Mouse (Mus musculus): ENCODE data around the gene Nek8. TPM values are rescaled to one million over a fixed set of nuclear protein-coding genes. Genes with fewer than 3 reads are reported as not detected.

Gene Nek8
- total and polyA plus RNA-seq, 3 experiments = 7.1 to 8.3 (median 7.4) TPM

DNA sequence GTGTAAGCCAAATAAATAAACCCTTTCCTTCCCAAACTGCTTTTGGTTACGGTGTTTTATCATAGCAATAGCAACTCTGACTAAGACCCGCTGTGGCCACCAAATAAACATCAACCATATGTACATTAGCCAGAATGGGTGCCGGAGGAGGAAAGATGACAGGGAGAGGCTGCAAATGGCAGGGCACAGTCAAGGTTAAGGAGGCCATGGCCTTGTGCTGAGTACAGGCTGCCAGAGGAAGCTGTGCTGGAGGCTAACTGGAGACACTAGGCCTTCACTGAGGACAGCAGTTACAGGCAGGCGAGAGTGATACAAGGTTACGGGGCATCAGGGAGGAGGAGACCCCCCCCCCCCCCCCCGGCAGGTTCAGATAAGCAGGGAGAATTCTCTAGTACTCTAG, 33.4 kb upstream of the Nek8 start:
- no peak for DNase-seq (ENCODE audit: extremely low read depth)
- Histone ChIP-seq H3K4me3 (replicated peaks in 1 of 3; ENCODE audit: low read depth in 2 of 3, low read length in 2 of 3, poor library complexity in 1 of 3) (no peak overlapping the region), H3K4me1 (ENCODE audit: control insufficient read depth in 1 of 2, insufficient read depth in 2 of 2) (peaks cover 0 to 9% of the 10 kb centered on the region in 2 experiments; a peak in 2 of 4 replicates), H3K4me2 (ENCODE audit: insufficient read depth, low read depth, poor library complexity, severe bottlenecking) (no peak overlapping the region), H3K27me3 (replicated peaks) (no peaks in the 10 kb centered on the region), H3K27ac (ENCODE audit: insufficient read depth, low read depth) (no peak overlapping the region), H3K36me3 (replicated peaks in 1 of 2; ENCODE audit: control insufficient read depth in 1 of 2, insufficient read depth in 1 of 2, low read length in 1 of 2) (peaks cover 89 to 96% of the 10 kb centered on the region in 2 experiments), H3K9me3 (replicated peaks; ENCODE audit: low read length) (no peaks in the 10 kb centered on the region), H3K79me2 (replicated peaks; ENCODE audit: control insufficient read depth, extremely low read depth, insufficient read depth, poor library complexity, severe bottlenecking) (no peaks in the 10 kb centered on the region), H3K9ac (ENCODE audit: insufficient read depth, low read depth) (no peak overlapping the region)
- dilution Hi-C loops (cut with MboI; ENCODE audit: extremely low pct_ligation_motif_present, extremely low pct_unique_long_range_greater_than_20kb, low sequenced_read_pairs) (no loop called here), in situ Hi-C loops (cut with MboI; ENCODE audit: low pct_ligation_motif_present, low pct_unique_long_range_greater_than_20kb, low sequenced_read_pairs) (no loop called here)
- TF ChIP-seq EP300 (IDR thresholded peaks at IDR 0.05; ENCODE audit: low read length) = no peak
- no peak for TF ChIP-seq ZMIZ1 (IDR thresholded peaks at IDR 0.05; ENCODE audit: low read depth, low read length)
- TF ChIP-seq USF1 (IDR thresholded peaks at IDR 0.05; ENCODE audit: low read depth, low read length) = no peak
- TF ChIP-seq MXI1 (IDR thresholded peaks at IDR 0.05; ENCODE audit: low read depth, low read length) = no peak
- TF ChIP-seq MYC (IDR thresholded peaks at IDR 0.05; ENCODE audit: low read depth, low read length) = no peak
- TF ChIP-seq NELFE (IDR thresholded peaks at IDR 0.05; ENCODE audit: low read depth, low read length) = no peak
- no peak for TF ChIP-seq PAX5 (IDR thresholded peaks at IDR 0.05; ENCODE audit: low read length)
- no peak for TF ChIP-seq SIN3A (IDR thresholded peaks at IDR 0.05; ENCODE audit: low read length)
- no peak for TF ChIP-seq MAZ (IDR thresholded peaks at IDR 0.05; ENCODE audit: low read depth, low read length)
- no peak for TF ChIP-seq HCFC1 (IDR thresholded peaks at IDR 0.05; ENCODE audit: low read depth, low read length)
- TF ChIP-seq MAX (IDR thresholded peaks at IDR 0.05; ENCODE audit: low read length) = no peak
- TF ChIP-seq GABPA (IDR thresholded peaks at IDR 0.05; ENCODE audit: insufficient replicate concordance, low read depth, low read length) = no peak
- no peak for TF ChIP-seq SMC3 (IDR thresholded peaks at IDR 0.05; ENCODE audit: low read depth, low read length)
- no peak for TF ChIP-seq ELF1 (IDR thresholded peaks at IDR 0.05; ENCODE audit: low read depth, low read length)
- TF ChIP-seq ZC3H11A (IDR thresholded peaks at IDR 0.05; ENCODE audit: low read depth, low read length) = no peak
- no peak for TF ChIP-seq RAD21 (IDR thresholded peaks at IDR 0.05; ENCODE audit: low read depth, low read length)
- no peak for TF ChIP-seq CTCF (conservative IDR thresholded peaks at IDR 0.05 in 1 of 2, IDR thresholded peaks at IDR 0.05 in 1 of 2; ENCODE audit: low read depth in 2 of 2, low read length in 2 of 2)
- no peak for TF ChIP-seq TBP (conservative IDR thresholded peaks at IDR 0.05; ENCODE audit: low read depth, low read length)
- TF ChIP-seq MAFK (IDR thresholded peaks at IDR 0.05; ENCODE audit: insufficient replicate concordance, low read length) = no peak
- no peak for TF ChIP-seq CHD1 (IDR thresholded peaks at IDR 0.05; ENCODE audit: low read depth, low read length)

GRCm38 (mm10) chr11:78207190-78207589, 30.7 kb upstream of the Nek8 start:
- no peak overlapping the region for H3K4me3 ChIP-seq (replicated peaks in 1 of 3; ENCODE audit: low read depth in 2 of 3, low read length in 2 of 3, poor library complexity in 1 of 3)
- H3K79me2 ChIP-seq (replicated peaks; ENCODE audit: control insufficient read depth, extremely low read depth, insufficient read depth, poor library complexity, severe bottlenecking) = no peaks in the 10 kb centered on the region
- dilution Hi-C loops (cut with MboI; ENCODE audit: extremely low pct_ligation_motif_present, extremely low pct_unique_long_range_greater_than_20kb, low sequenced_read_pairs) = no loop called here
- H3K27ac ChIP-seq (ENCODE audit: insufficient read depth, low read depth) = no peak overlapping the region
- H3K36me3 ChIP-seq (replicated peaks in 1 of 2; ENCODE audit: control insufficient read depth in 1 of 2, insufficient read depth in 1 of 2, low read length in 1 of 2) = peaks cover 85 to 98% of the 10 kb centered on the region in 2 experiments
- TF ChIP-seq PAX5 (IDR thresholded peaks at IDR 0.05; ENCODE audit: low read length) (no peak), JUND (conservative IDR thresholded peaks at IDR 0.05; ENCODE audit: low read depth, low read length) (no peak)
- H3K9ac ChIP-seq (ENCODE audit: insufficient read depth, low read depth) = no peak overlapping the region
- no peak for DNase-seq (ENCODE audit: extremely low read depth)
- peaks cover 5 to 16% of the 10 kb centered on the region in 2 experiments; a peak in 3 of 4 replicates for H3K4me1 ChIP-seq (ENCODE audit: control insufficient read depth in 1 of 2, insufficient read depth in 2 of 2)
- H3K4me2 ChIP-seq (ENCODE audit: insufficient read depth, low read depth, poor library complexity, severe bottlenecking) = no peak overlapping the region
- H3K9me3 ChIP-seq (replicated peaks; ENCODE audit: low read length) = no peaks in the 10 kb centered on the region
- in situ Hi-C loops (cut with MboI; ENCODE audit: low pct_ligation_motif_present, low pct_unique_long_range_greater_than_20kb, low sequenced_read_pairs) = no loop called here
- H3K27me3 ChIP-seq (replicated peaks) = no peaks in the 10 kb centered on the region

All from CH12.LX (cell line).